Mouse (Mus musculus) liver, embryonic 14.5 days (tissue): ENCODE measurements around the gene Csn1s2b. TPM values are rescaled to one million over a fixed set of nuclear protein-coding genes. Genes with fewer than 3 reads are reported as not detected.
"Not testable (repeated sequence)": the region's sequence is repeated elsewhere in the genome, so short reads cannot be mapped to it uniquely, and the experiment has no call there.

ENCODE experiments used
- ATAC-seq: fragments of 200-750 bp; cut with Nextera tagmentation; 2 replicates; pipeline ENCODE4 v1.8.0; 2017; ENCODE audit warnings: moderate number of reproducible peaks, mild to moderate bottlenecking, moderate library complexity; ENCODE audit not compliant: insufficient read depth
- DNase-seq, 3 experiments: peaks; one replicate each; pipeline ENCODE4 v3.0.0-alpha.2; 2012 to 2013; ENCODE audit warnings: low read depth in 3 of 3, low spot score in 3 of 3
- H3K27ac ChIP-seq: fragments of 300-500 bp; sonication (generic); 2 replicates; pipeline ENCODE4 v1.5.1; 2014; ENCODE audit warnings: moderate library complexity, mild to moderate bottlenecking, control low read depth, inconsistent platforms
- H3K27me3 ChIP-seq: fragments of 300-500 bp; sonication (generic); 2 replicates; pipeline ENCODE4 v1.6.1; 2014; ENCODE audit warnings: mild to moderate bottlenecking, low read length, moderate library complexity; ENCODE audit not compliant: control insufficient read depth, insufficient read depth
- H3K36me3 ChIP-seq: fragments of 300-500 bp; sonication (generic); replicated peaks from 2 replicates; pipeline ENCODE4 v1.6.1; 2014; ENCODE audit warnings: low read depth; ENCODE audit not compliant: control insufficient read depth, insufficient read depth
- H3K4me1 ChIP-seq, 2 experiments: fragments of 200-500 bp in 1 of 2; fragments of 300-500 bp in 1 of 2; sonication (generic) in 1 of 2; replicated peaks; 2 replicates each; pipeline ENCODE4 v1.6.1; 2012 to 2014; ENCODE audit warnings: antibody characterized with exemption in 1 of 2, inconsistent platforms in 1 of 2, low read length in 1 of 2; ENCODE audit not compliant: control insufficient read depth in 2 of 2, insufficient read depth in 2 of 2
- H3K4me2 ChIP-seq: fragments of 300-500 bp; sonication (generic); 2 replicates; pipeline ENCODE4 v1.6.1; 2014; ENCODE audit warnings: low read depth, mild to moderate bottlenecking, control low read depth, moderate library complexity
- H3K4me3 ChIP-seq, 2 experiments: fragments of 200-500 bp in 1 of 2; fragments of 300-500 bp in 1 of 2; sonication (generic) in 1 of 2; 2 replicates each; pipeline ENCODE4 v1.5.1; 2012 to 2014; ENCODE audit warnings: low read depth in 2 of 2, low read length in 2 of 2, mild to moderate bottlenecking in 2 of 2, control low read depth in 1 of 2, inconsistent platforms in 1 of 2, moderate library complexity in 1 of 2; ENCODE audit not compliant: insufficient read depth in 1 of 2
- H3K9ac ChIP-seq: fragments of 300-500 bp; sonication (generic); replicated peaks from 2 replicates; pipeline ENCODE4 v1.6.1; 2014; ENCODE audit warnings: mild to moderate bottlenecking, control low read depth, moderate library complexity
- H3K9me3 ChIP-seq: fragments of 300-500 bp; sonication (generic); 2 replicates; pipeline ENCODE4 v1.6.1; 2016; ENCODE audit warnings: low read length, mixed read lengths; ENCODE audit not compliant: control insufficient read depth
- CTCF ChIP-seq: IDR thresholded peaks from 2 replicates; pipeline ENCODE4 v1.5.1; 2016; ENCODE audit warnings: antibody characterized with exemption, low read depth, control low read depth
- EP300 ChIP-seq: IDR thresholded peaks from 2 replicates; pipeline ENCODE4 v1.6.1; 2016; ENCODE audit warnings: antibody characterized with exemption, low read depth
- WGBS: fragments of 180-500 bp; shearing (Covaris S2); extraction: QIAGEN DNeasy Blood & Tissue Kit; methylation state at CpG from one replicate; pipeline ENCODE4 v1.1.7; 2014; ENCODE audit not compliant: insufficient replicate concordance; 5-methylcytosine and 5-hydroxymethylcytosine counted together
- polyA plus RNA-seq, 2 experiments: library from polyadenylated mRNA; depleted of rRNA in 1 of 2; stranded (reverse) in 1 of 2; unstranded in 1 of 2; fragments of >200 nt; fragmentation: Nextera tagmentation in 1 of 2; extraction: Ambion mirVana in 1 of 2; gene quantifications; 2 replicates each; pipeline versions ENCODE4 v1.2.1 to v1.2.3; 2012 to 2014

Csn1s2b gene
- polyA plus RNA-seq (2012; rRNA removed) = not detected in 2 replicates
- polyA plus RNA-seq (2014; fragmentation: Nextera tagmentation; extraction: Ambion mirVana) = not detected in 2 replicates

- Histone ChIP-seq H3K9me3 (no peaks in the 10 kb centered on the region), H3K36me3 (no peaks in the 10 kb centered on the region), H3K27me3 (no peaks in the 10 kb centered on the region), H3K4me2 (no peak within 1 kb of the TSS), H3K9ac (no peak within 1 kb of the TSS), H3K4me1 (no peaks in the 10 kb centered on the region), H3K4me3 (no peak within 1 kb of the TSS), H3K27ac (no peak within 1 kb of the TSS)
- DNase-seq = no peak
- ATAC-seq = no peak
- WGBS = 44% methylated on average over 2 of the region's 2 CpGs
- TF ChIP-seq CTCF = no peak
- TF ChIP-seq EP300 = no peak
Measured at GRCm38 (mm10) chr5:87807782-87808181, at the start of gene Csn1s2b. Gene Csn1s2b (plus strand): TSS chr5:87808082.

DNA sequence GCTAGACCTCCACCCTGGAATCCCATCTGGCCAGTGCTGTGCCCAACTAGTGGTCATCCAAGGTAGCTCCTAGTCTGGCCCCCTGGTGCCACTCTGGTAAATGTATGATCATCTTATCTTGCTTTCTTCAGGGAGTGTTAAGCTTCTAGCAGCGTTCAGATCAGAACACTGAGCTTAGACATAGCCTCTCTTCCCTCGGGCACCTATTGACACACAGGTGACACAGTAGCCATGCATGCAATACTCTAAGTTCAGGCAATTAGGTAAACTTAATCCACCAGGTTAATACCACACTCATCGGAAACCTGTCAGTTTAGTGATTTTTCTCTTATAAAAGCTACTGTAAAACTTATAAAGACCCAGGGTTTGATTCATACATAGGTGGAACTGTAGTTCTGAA lies 43.3 kb upstream of the Csn1s2b start:
- Histone ChIP-seq H3K4me1 (no peaks in the 10 kb centered on the region), H3K4me3 (no peak overlapping the region), H3K27ac (no peak overlapping the region), H3K9me3 (no peaks in the 10 kb centered on the region), H3K36me3 (no peaks in the 10 kb centered on the region), H3K4me2 (no peak overlapping the region), H3K27me3 (no peaks in the 10 kb centered on the region), H3K9ac (no peak overlapping the region)
- DNase-seq (no peak), ATAC-seq (no peak)
- WGBS = 52% methylated on average over 3 of the region's 3 CpGs
- TF ChIP-seq CTCF (no peak), EP300 (no peak)

DNA sequence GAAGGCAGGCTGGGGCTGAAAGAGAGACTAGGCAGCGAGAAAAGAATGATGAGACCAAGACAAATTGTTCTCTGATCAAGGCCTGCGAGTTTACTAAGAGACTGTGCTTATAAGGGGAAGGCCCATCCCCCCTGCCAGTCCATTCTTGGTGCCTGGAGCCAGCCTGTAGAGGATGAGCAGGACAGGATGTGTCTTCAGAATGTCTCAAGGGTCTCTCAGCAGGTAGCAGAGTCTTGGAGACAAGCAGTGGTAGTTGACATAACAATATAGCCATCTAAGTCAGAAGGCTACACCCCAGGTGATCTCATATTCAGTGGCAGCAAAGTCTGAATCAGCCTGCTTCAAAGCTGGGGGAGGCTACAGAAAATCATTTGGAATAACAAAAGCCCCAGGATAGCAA lies 35.7 kb upstream of the Csn1s2b start:
- H3K36me3 ChIP-seq, H3K4me2 ChIP-seq, H3K4me3 ChIP-seq, H3K4me1 ChIP-seq, DNase-seq, H3K27me3 ChIP-seq, H3K9ac ChIP-seq, H3K9me3 ChIP-seq, ATAC-seq, H3K27ac ChIP-seq: not testable (repeated sequence)
- 35% methylated on average over 2 of the region's 2 CpGs for WGBS

GRCm38 (mm10) chr5:87774267-87774666 lies 33.6 kb upstream of the Csn1s2b start, which contains the start of gene Csn1s2a:
Gene Csn1s2a (plus strand): TSS chr5:87774567.
- no peak within 1 kb of the TSS for H3K4me3 ChIP-seq
- ATAC-seq (no peak), DNase-seq (no peak)
- H3K27ac ChIP-seq = no peak within 1 kb of the TSS
- no peak within 1 kb of the TSS for H3K4me2 ChIP-seq
- H3K9ac ChIP-seq = no peak within 1 kb of the TSS
- no peaks in the 10 kb centered on the region for H3K36me3 ChIP-seq
- no peaks in the 10 kb centered on the region for H3K9me3 ChIP-seq
- 29% methylated on average over 1 of the region's 1 CpGs for WGBS
- no peaks in the 10 kb centered on the region for H3K4me1 ChIP-seq
- H3K27me3 ChIP-seq = no peaks in the 10 kb centered on the region
- TF ChIP-seq EP300 (no peak), CTCF (no peak)

DNA sequence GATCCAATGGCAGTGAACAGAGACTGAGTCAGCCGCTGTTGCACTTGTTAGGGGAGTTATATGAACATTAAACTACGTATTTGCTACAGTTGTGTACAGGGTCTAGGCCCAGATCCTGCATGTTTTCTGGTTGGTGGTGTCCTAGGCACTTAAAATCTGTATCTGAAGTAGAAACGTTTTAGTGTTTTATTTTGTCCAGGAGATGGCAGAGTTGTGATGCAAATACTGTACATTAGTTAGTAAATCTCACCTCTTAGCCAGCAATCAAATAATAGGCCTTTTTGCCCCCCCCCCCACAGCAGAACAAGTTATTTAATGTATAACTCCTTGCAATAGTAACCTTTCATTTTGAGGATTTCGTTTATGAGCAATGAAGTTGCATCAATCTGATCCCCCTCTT lies 25.2 kb upstream of the Csn1s2b start:
- H3K9ac ChIP-seq = no peak overlapping the region
- DNase-seq = no peak
- WGBS = 31% methylated on average over 4 of the region's 4 CpGs

More for the DNA sequence above, 25.2 kb upstream of the Csn1s2b start:
- no peaks in the 10 kb centered on the region for H3K4me1 ChIP-seq
- TF ChIP-seq EP300 (no peak), CTCF (no peak)
- H3K9me3 ChIP-seq = no peaks in the 10 kb centered on the region
- no peak overlapping the region for H3K27ac ChIP-seq
- H3K4me2 ChIP-seq = no peak overlapping the region
- no peak for ATAC-seq
- H3K27me3 ChIP-seq = no peaks in the 10 kb centered on the region
- H3K36me3 ChIP-seq = no peaks in the 10 kb centered on the region
- no peak overlapping the region for H3K4me3 ChIP-seq
